Mouse (Mus musculus): ENCODE measurements at regions not wholly inside any gene's neighbourhood (a gene's known extent, or its start where the extent isn't known, plus 50 kb on each side); places are given as distances from the start of the nearest gene placed in this dataset.

- DNase-seq = peak in 1 of 2 experiments; percentile 5
Observed at GRCm38 (mm10) chr13:69294483-69294882, 239.1 kb upstream of the Nsun2 start.

- no peak for DNase-seq
Observed at GRCm38 (mm10) chr13:69303316-69303715, 230.2 kb upstream of the Nsun2 start.

- no peak for DNase-seq
Observed at GRCm38 (mm10) chr13:69330412-69331000, 203.0 kb upstream of the Nsun2 start.

- DNase-seq = no peak
Observed at GRCm38 (mm10) chr13:69331537-69332435, 201.8 kb upstream of the Nsun2 start.

GRCm38 (mm10) chr13:69343806-69344205, 189.7 kb upstream of the Nsun2 start:
- no peak for DNase-seq

GRCm38 (mm10) chr13:69357435-69357834, 176.1 kb upstream of the Nsun2 start:
- DNase-seq = no peak

GRCm38 (mm10) chr13:69365880-69366490, 167.6 kb upstream of the Nsun2 start:
- DNase-seq = no peak

- no peak for DNase-seq
Observed at GRCm38 (mm10) chr13:69373101-69373815, 160.3 kb upstream of the Nsun2 start.

- no peak for DNase-seq
Observed at GRCm38 (mm10) chr13:69373816-69374142, 159.8 kb upstream of the Nsun2 start.

- no peak for DNase-seq
Observed at GRCm38 (mm10) chr13:69380403-69380802, 153.1 kb upstream of the Nsun2 start.

GRCm38 (mm10) chr13:69384767-69385166, 148.8 kb upstream of the Nsun2 start:
- no peak for DNase-seq

GRCm38 (mm10) chr13:69392917-69393827, 140.4 kb upstream of the Nsun2 start:
- DNase-seq = no peak

GRCm38 (mm10) chr13:69394544-69394943, 139.0 kb upstream of the Nsun2 start:
- DNase-seq = no peak

GRCm38 (mm10) chr13:69410359-69410758, 123.2 kb upstream of the Nsun2 start:
- DNase-seq = no peak

- no peak for DNase-seq
Observed at GRCm38 (mm10) chr13:69414813-69415212, 118.7 kb upstream of the Nsun2 start.

GRCm38 (mm10) chr13:69416726-69417125, 116.8 kb upstream of the Nsun2 start:
- no peak for DNase-seq

GRCm38 (mm10) chr13:69417855-69418478, 115.6 kb upstream of the Nsun2 start:
- no peak for DNase-seq

GRCm38 (mm10) chr13:69420166-69420565, 113.4 kb upstream of the Nsun2 start:
- no peak for DNase-seq

- DNase-seq = no peak
Observed at GRCm38 (mm10) chr13:69421966-69422365, 111.6 kb upstream of the Nsun2 start.

GRCm38 (mm10) chr13:69426117-69426516, 107.4 kb upstream of the Nsun2 start:
- DNase-seq = peak; percentile 22 to 42

GRCm38 (mm10) chr13:69429596-69429995, 104.0 kb upstream of the Nsun2 start:
- no peak for DNase-seq
